29 mouse cellular contexts compared by ENCODE assay signal in the genomic region with DNA sequence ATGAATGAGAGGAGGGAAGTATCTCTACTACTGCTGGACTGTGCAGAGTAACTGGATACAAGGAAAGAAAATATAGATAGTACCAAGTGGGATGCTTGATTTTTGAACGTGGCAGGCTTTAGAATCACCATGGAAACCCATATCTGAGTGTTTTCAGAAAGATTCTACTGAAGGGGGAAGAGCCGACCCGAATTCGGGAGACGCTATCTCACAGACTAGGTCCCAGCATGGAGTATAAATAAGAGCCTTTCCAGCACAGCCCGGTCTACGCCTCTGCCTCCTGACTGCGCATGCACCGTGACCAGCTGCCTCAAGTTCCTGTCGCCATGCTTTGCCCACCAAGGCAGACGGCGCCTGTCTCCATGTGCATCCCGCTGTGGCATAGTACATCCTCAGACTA. TPM values are rescaled to one million over a fixed set of nuclear protein-coding genes. Genes with fewer than 3 reads are reported as not detected.
DNase-seq lines count a peak whose midpoint lies in the region; ATAC-seq and TF ChIP-seq lines count a peak whose summit lies in the region.
"Had no signal": no experiment of that assay in that cellular context is flagged by ENCODE, and none has a peak within 500 bp of the region (broad histone marks: within the 10 kb centered on the region; RNA-seq: fewer than 3 reads in every experiment).

No protein-coding gene starts in this region.

- peaks cover 8% of the 10 kb centered on the region for H3K4me1 ChIP-seq in heart, adult 2 months (ENCODE audit: control insufficient read depth, insufficient read depth, low read length)
- H3K4me1 ChIP-seq in midbrain, embryonic 16.5 days (ENCODE audit: control insufficient read depth, insufficient read depth, low read length): peaks cover 3% of the 10 kb centered on the region; the same call in 1 of the 2 replicates
- H3K4me1 ChIP-seq in midbrain, postnatal 0 days (ENCODE audit: insufficient read depth, low read length): no peaks in the 10 kb centered on the region
- H3K4me1 ChIP-seq in limb, embryonic 13.5 days: peaks cover 82% of the 10 kb centered on the region
- H3K4me1 ChIP-seq in kidney, embryonic 15.5 days: peaks cover 56% of the 10 kb centered on the region

- H3K79me2 ChIP-seq in heart, adult 2 months (replicated peaks; ENCODE audit: control insufficient read depth, insufficient read depth, low read length): 0 out of 2 replicates have a peak, but pooled peaks cover 2% of the 10 kb centered on the region

- no peaks in the 10 kb centered on the region for H3K27me3 ChIP-seq in heart, adult 2 months (ENCODE audit: control insufficient read depth, insufficient read depth, low read length)
- H3K27me3 ChIP-seq in midbrain, embryonic 16.5 days (ENCODE audit: control insufficient read depth, insufficient read depth, low read depth, low read length): no peaks in the 10 kb centered on the region
- no peaks in the 10 kb centered on the region for H3K27me3 ChIP-seq in midbrain, postnatal 0 days (ENCODE audit: insufficient read depth, low read length)
- no peaks in the 10 kb centered on the region for H3K27me3 ChIP-seq in limb, embryonic 13.5 days
- no peaks in the 10 kb centered on the region for H3K27me3 ChIP-seq in kidney, embryonic 15.5 days
- H3K27me3 ChIP-seq: CH12.LX; forebrain, embryonic 12.5 days; hindbrain, embryonic 12.5 days; lung, embryonic 15.5 days; midbrain, embryonic 12.5 days had no signal

- no peak overlapping the region for H3K9ac ChIP-seq in heart, adult 2 months (ENCODE audit: low read depth, low read length)
- H3K9ac ChIP-seq in midbrain, embryonic 16.5 days (ENCODE audit: low read depth, low read length): no peak overlapping the region
- H3K9ac ChIP-seq in midbrain, postnatal 0 days (replicated peaks; ENCODE audit: low read length, poor library complexity, severe bottlenecking): no peak overlapping the region
- no peak overlapping the region for H3K9ac ChIP-seq in limb, embryonic 13.5 days
- H3K9ac ChIP-seq in kidney, embryonic 15.5 days: no peak overlapping the region
- H3K9ac ChIP-seq: forebrain, embryonic 12.5 days; hindbrain, embryonic 12.5 days; liver, embryonic 14.5 days; lung, embryonic 15.5 days; midbrain, embryonic 12.5 days had no signal

- no peak overlapping the region for H3K4me3 ChIP-seq in heart, adult 2 months
- no peak overlapping the region for H3K4me3 ChIP-seq in midbrain, embryonic 16.5 days (ENCODE audit: low read depth, low read length)
- no peak overlapping the region for H3K4me3 ChIP-seq in midbrain, postnatal 0 days (ENCODE audit: low read depth, low read length)
- H3K4me3 ChIP-seq in limb, embryonic 13.5 days: no peak overlapping the region
- no peak overlapping the region for H3K4me3 ChIP-seq in kidney, embryonic 15.5 days (replicated peaks)
- H3K4me3 ChIP-seq: forebrain, embryonic 12.5 days; hindbrain, embryonic 12.5 days; lung, embryonic 15.5 days; midbrain, embryonic 12.5 days; myocyte had no signal

- H3K36me3 ChIP-seq in heart, adult 2 months (ENCODE audit: control insufficient read depth, insufficient read depth, low read length): peaks cover 2% of the 10 kb centered on the region; the same call in 1 of the 2 replicates
- no peaks in the 10 kb centered on the region for H3K36me3 ChIP-seq in midbrain, embryonic 16.5 days (ENCODE audit: control insufficient read depth, insufficient read depth, low read length)
- no peaks in the 10 kb centered on the region for H3K36me3 ChIP-seq in midbrain, postnatal 0 days (ENCODE audit: insufficient read depth, low read length)
- no peaks in the 10 kb centered on the region for H3K36me3 ChIP-seq in limb, embryonic 13.5 days
- H3K36me3 ChIP-seq in kidney, embryonic 15.5 days: peaks cover 4% of the 10 kb centered on the region; the same call in 1 of the 2 replicates
- H3K36me3 ChIP-seq: forebrain, embryonic 12.5 days; hindbrain, embryonic 12.5 days; lung, embryonic 15.5 days; midbrain, embryonic 12.5 days had no signal

- DNase-seq in heart, adult 11 months: peak; percentile 56
- no peak for DNase-seq in heart, adult 2 months
- DNase-seq in midbrain, postnatal 0 days (ENCODE audit: low spot score): no peak
- DNase-seq in right cerebral cortex, postnatal 4 days: peak; percentile 28
- DNase-seq: adrenal gland, postnatal 14 days; cerebellum, adult 11 months; cerebellum, postnatal 10 days; gastrocnemius, postnatal 36 days; heart, postnatal 14 days; kidney, adult 9 months; kidney, postnatal 4 days; thymus, adult 18-20 months had no signal

- no peak for TF ChIP-seq POLR2A in heart, adult 2 months (IDR thresholded peaks at IDR 0.05; ENCODE audit: insufficient read depth, low read depth, low read length)

- H3K4me2 ChIP-seq in midbrain, embryonic 16.5 days (ENCODE audit: low read length): no peak overlapping the region
- H3K4me2 ChIP-seq in midbrain, postnatal 0 days (ENCODE audit: low read depth, low read length, poor library complexity, severe bottlenecking): no peak overlapping the region
- no peak overlapping the region for H3K4me2 ChIP-seq in limb, embryonic 13.5 days (replicated peaks)
- H3K4me2 ChIP-seq in kidney, embryonic 15.5 days: no peak overlapping the region
- H3K4me2 ChIP-seq: forebrain, embryonic 12.5 days; heart, embryonic 11.5 days; hindbrain, embryonic 12.5 days; lung, embryonic 15.5 days; midbrain, embryonic 12.5 days had no signal

- intact Hi-C loops in heart, adult 2 months (cut with DNase I): no loop called here

- 87% methylated on average over 13 of the region's 13 CpGs for WGBS in heart, adult 2 months
- 91% methylated on average over 13 of the region's 13 CpGs for WGBS in midbrain, embryonic 16.5 days
- WGBS in midbrain, postnatal 0 days: 88% methylated on average over 13 of the region's 13 CpGs
- 91% methylated on average over 13 of the region's 13 CpGs for WGBS in limb, embryonic 13.5 days
- WGBS in kidney, embryonic 15.5 days: 88% methylated on average over 13 of the region's 13 CpGs

- no peaks in the 10 kb centered on the region for H3K9me3 ChIP-seq in midbrain, embryonic 16.5 days (replicated peaks; ENCODE audit: control insufficient read depth, low read length, poor library complexity, severe bottlenecking)
- no peaks in the 10 kb centered on the region for H3K9me3 ChIP-seq in midbrain, postnatal 0 days (ENCODE audit: low read length)
- no peaks in the 10 kb centered on the region for H3K9me3 ChIP-seq in limb, embryonic 13.5 days
- no peaks in the 10 kb centered on the region for H3K9me3 ChIP-seq in kidney, embryonic 15.5 days (replicated peaks)
- H3K9me3 ChIP-seq: forebrain, embryonic 12.5 days; hindbrain, embryonic 12.5 days; lung, embryonic 15.5 days; midbrain, embryonic 12.5 days had no signal

- no peak for TF ChIP-seq EP300 in heart, adult 2 months (IDR thresholded peaks at IDR 0.05; ENCODE audit: insufficient read depth, low read depth, low read length)

- 0 out of 2 replicates have a peak, but pooled peaks have one; percentile 34 for ATAC-seq in midbrain, embryonic 16.5 days
- no peak for ATAC-seq in midbrain, postnatal 0 days (ENCODE audit: low FRiP score)
- no peak for ATAC-seq in limb, embryonic 13.5 days (ENCODE audit: low FRiP score, low read depth)
- ATAC-seq in kidney, embryonic 15.5 days (replicated peaks; ENCODE audit: low FRiP score): no peak
- ATAC-seq: inflammation-experienced regulatory T-cells, adult 6 months had no signal

- TF ChIP-seq CTCF in heart, adult 2 months (IDR thresholded peaks at IDR 0.05): no peak
- TF ChIP-seq CTCF in midbrain, postnatal 0 days (IDR thresholded peaks at IDR 0.05): no peak

- H3K27ac ChIP-seq in heart, adult 2 months: no peak overlapping the region
- no peak overlapping the region for H3K27ac ChIP-seq in midbrain, embryonic 16.5 days (ENCODE audit: low read length)
- no peak overlapping the region for H3K27ac ChIP-seq in midbrain, postnatal 0 days (ENCODE audit: low read depth, low read length)
- peak overlapping the region; percentile 78 for H3K27ac ChIP-seq in limb, embryonic 13.5 days
- H3K27ac ChIP-seq in kidney, embryonic 15.5 days: no peak overlapping the region
- H3K27ac ChIP-seq: forebrain, embryonic 12.5 days; hindbrain, embryonic 12.5 days; liver, embryonic 14.5 days; lung, embryonic 15.5 days; macrophage; midbrain, embryonic 12.5 days had no signal

RNA-seq across cellular contexts. Expression of gene Gm10322, which starts 48.9 kb away (rescaled TPM):
- total RNA-seq in heart, adult 2 months (2021): not detected
- not detected in 2 replicates for polyA plus RNA-seq in heart, adult 2 months (2012; rRNA removed)
- polyA plus RNA-seq in midbrain, embryonic 16.5 days (2015; fragmentation: Nextera tagmentation; extraction: Ambion mirVana): not detected in 2 replicates
- not detected in 2 replicates for total RNA-seq in midbrain, postnatal 0 days (2014; rRNA removed)
- not detected in 2 replicates for polyA plus RNA-seq in midbrain, postnatal 0 days (2015; fragmentation: Nextera tagmentation; extraction: Ambion mirVana)
- polyA plus RNA-seq in limb, embryonic 13.5 days (2015; fragmentation: Nextera tagmentation; extraction: Ambion mirVana): not detected in 2 replicates
- polyA plus RNA-seq in kidney, embryonic 15.5 days (2015; fragmentation: Nextera tagmentation; extraction: Ambion mirVana): not detected in 2 replicates
- total RNA-seq: adrenal gland, postnatal 14 days; CH12.LX; gastrocnemius, postnatal 36 days; heart, postnatal 14 days; layer of hippocampus, postnatal 14 days; left cerebral cortex, postnatal 36 days; neutrophil, adult 5-6 weeks had no signal
- polyA plus RNA-seq: forebrain, embryonic 12.5 days; heart, embryonic 11.5 days; hindbrain, embryonic 12.5 days; inflammation-experienced regulatory T-cells, adult 6 months; liver, embryonic 14.5 days; lung, embryonic 15.5 days; macrophage; midbrain, embryonic 12.5 days; small intestine, adult 2 months had no signal

RNA-seq across cellular contexts. Expression of gene Mcu, which starts 49.5 kb away (rescaled TPM):
- 10 to 100 TPM; 20.0 to 21.6 TPM for total RNA-seq in heart, adult 2 months (2021)
- 10.4 and 17.9 TPM in 2 replicates for polyA plus RNA-seq in heart, adult 2 months (2012; rRNA removed)
- polyA plus RNA-seq in midbrain, embryonic 16.5 days (2015; fragmentation: Nextera tagmentation; extraction: Ambion mirVana): 28.5 and 36.4 TPM in 2 replicates
- total RNA-seq in midbrain, postnatal 0 days (2014; rRNA removed): 39.4 and 39.7 TPM in 2 replicates
- 45.8 and 46.1 TPM in 2 replicates for polyA plus RNA-seq in midbrain, postnatal 0 days (2015; fragmentation: Nextera tagmentation; extraction: Ambion mirVana)
- 62.3 and 65.3 TPM in 2 replicates for polyA plus RNA-seq in limb, embryonic 13.5 days (2015; fragmentation: Nextera tagmentation; extraction: Ambion mirVana)
- polyA plus RNA-seq in kidney, embryonic 15.5 days (2015; fragmentation: Nextera tagmentation; extraction: Ambion mirVana): 34.8 and 35.3 TPM in 2 replicates

Comparison
In these comparisons a context has a peak if more than half of its experiments do, and no peak if none do; other contexts are left out.
1. DNase-seq: peak in heart, adult 11 months (single experiment) and right cerebral cortex, postnatal 4 days (single experiment); none in heart, adult 2 months (0 of 2) and midbrain, postnatal 0 days (single experiment).